Mouse (Mus musculus): Measurements from ENCODE around the gene C030005K15Rik.

GRCm38 (mm10) chr10:97712687-97713086 is 13.9 kb downstream of the C030005K15Rik start:
- TF ChIP-seq E2F4 (IDR thresholded peaks at IDR 0.05; ENCODE audit: insufficient replicate concordance, low read depth, low read length) (no peak), POLR2A (IDR thresholded peaks at IDR 0.05; ENCODE audit: low read depth, low read length) (no peak), CHD2 (IDR thresholded peaks at IDR 0.05; ENCODE audit: low read length) (no peak), MAZ (IDR thresholded peaks at IDR 0.05; ENCODE audit: low read depth, low read length) (no peak), USF1 (IDR thresholded peaks at IDR 0.05; ENCODE audit: low read depth, low read length) (no peak), JUND (conservative IDR thresholded peaks at IDR 0.05; ENCODE audit: low read depth, low read length) (no peak), UBTF (IDR thresholded peaks at IDR 0.05; ENCODE audit: low read depth, low read length) (no peak)
